In the genomic region with DNA sequence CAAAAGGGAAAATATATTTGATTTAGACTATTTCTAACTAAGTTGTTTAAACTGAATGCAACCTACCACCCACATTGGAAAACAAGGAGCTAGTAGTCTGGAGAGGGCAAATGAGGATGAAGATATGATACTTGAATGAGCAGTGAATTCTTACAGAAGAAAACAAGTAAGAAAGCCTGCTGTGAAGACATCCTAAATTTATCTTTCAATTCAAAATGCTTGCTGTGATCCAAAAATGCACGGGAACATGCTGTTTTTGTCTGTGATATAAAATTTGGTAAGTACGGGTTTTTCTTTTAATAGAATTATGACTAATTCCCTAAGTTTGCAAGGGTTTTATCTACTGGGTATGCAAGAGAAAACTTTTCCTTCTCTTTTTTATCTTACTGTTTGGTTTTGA, we compare ENCODE assay signal across 14 mouse cellular contexts.
DNase-seq lines count a peak whose midpoint lies in the region.
"Had no signal": no experiment of that assay in that cellular context is flagged by ENCODE, and none has a peak within 500 bp of the region (broad histone marks: within the 10 kb centered on the region; RNA-seq: fewer than 3 reads in every experiment).

No protein-coding gene starts in this region.

- DNase-seq in frontal cortex, adult 2 months (ENCODE audit: extremely low spot score in 1 of 2, low spot score in 1 of 2), result peak; percentile 45 to 46
- no peak for DNase-seq in frontal cortex, postnatal 25 days (ENCODE audit: low spot score in 2 of 2)
- peak; percentile 49 for DNase-seq in right cerebral cortex, adult 18-20 months
- DNase-seq in right cerebral cortex, postnatal 10 days (ENCODE audit: low spot score in 2 of 2), result no peak
- peak; percentile 30 to 65 for DNase-seq in left cerebral cortex, postnatal 14 days (ENCODE audit: low spot score in 2 of 2)
- no peak for DNase-seq in lung, postnatal 14 days
- no peak for DNase-seq in adrenal gland, postnatal 14 days
- DNase-seq: adrenal gland, postnatal 10 days; cerebellum, adult 18-20 months; cerebellum, adult 9-11 months; cerebellum, postnatal 36 days; gastrocnemius, postnatal 10 days; heart, adult 2 months; heart, postnatal 14 days had no signal

- intact Hi-C loops in left cerebral cortex, postnatal 14 days (cut with DNase I), result no loop called here

Comparison
In these comparisons a context has a peak if more than half of its experiments do, and no peak if none do; other contexts are left out.
1. DNase-seq: peak in frontal cortex, adult 2 months (2 of 2), right cerebral cortex, adult 18-20 months (single experiment) and left cerebral cortex, postnatal 14 days (2 of 2); none in frontal cortex, postnatal 25 days (0 of 2), right cerebral cortex, postnatal 10 days (0 of 2), lung, postnatal 14 days (single experiment) and adrenal gland, postnatal 14 days (single experiment).